Mouse (Mus musculus) neural tube, embryonic 14.5 days (tissue): Measurements from ENCODE around the gene Tenm3. TPM values are rescaled to one million over a fixed set of nuclear protein-coding genes. Genes with fewer than 3 reads are reported as not detected.

Source experiments
- ATAC-seq: fragments of 200-750 bp; cut with Nextera tagmentation; 2 replicates; pipeline ENCODE4 v1.8.0; 2017; ENCODE audit warnings: low read depth, mild to moderate bottlenecking, moderate TSS enrichment, moderate library complexity
- H3K27ac ChIP-seq: fragments of 300-500 bp; sonication (generic); 2 replicates; pipeline ENCODE4 v1.5.1; 2014; ENCODE audit warnings: low read depth, mild to moderate bottlenecking, control low read depth, low read length, moderate library complexity, mixed read lengths
- H3K27me3 ChIP-seq: fragments of 300-500 bp; sonication (generic); 2 replicates; pipeline ENCODE4 v1.6.1; 2014; ENCODE audit warnings: low read length; ENCODE audit not compliant: control insufficient read depth, insufficient read depth
- H3K36me3 ChIP-seq: fragments of 300-500 bp; sonication (generic); 2 replicates; pipeline ENCODE4 v1.6.1; 2014; ENCODE audit warnings: low read length, mixed read lengths; ENCODE audit not compliant: control insufficient read depth, insufficient read depth
- H3K4me1 ChIP-seq: fragments of 300-500 bp; sonication (generic); 2 replicates; pipeline ENCODE4 v1.6.1; 2014; ENCODE audit warnings: low read length; ENCODE audit not compliant: control insufficient read depth, insufficient read depth
- H3K4me2 ChIP-seq: fragments of 300-500 bp; sonication (generic); 2 replicates; pipeline ENCODE4 v1.6.1; 2014; ENCODE audit warnings: mild to moderate bottlenecking, low read depth, low read length, control low read depth
- H3K4me3 ChIP-seq: fragments of 300-500 bp; sonication (generic); 2 replicates; pipeline ENCODE4 v1.5.1; 2014; ENCODE audit warnings: low read depth, low read length, control low read depth, mixed read lengths
- H3K9ac ChIP-seq: fragments of 300-500 bp; sonication (generic); replicated peaks from 2 replicates; pipeline ENCODE4 v1.6.1; 2014; ENCODE audit warnings: low read depth, mild to moderate bottlenecking, control low read depth, low read length, mixed read lengths
- H3K9me3 ChIP-seq: fragments of 300-500 bp; sonication (generic); 2 replicates; pipeline ENCODE4 v1.6.1; 2016; ENCODE audit warnings: low read length; ENCODE audit not compliant: control insufficient read depth
- WGBS: fragments of 180-500 bp; shearing (Covaris S2); extraction: QIAGEN DNeasy Blood & Tissue Kit; methylation state at CpG from one replicate; pipeline ENCODE4 v1.1.7; 2014; 5-methylcytosine and 5-hydroxymethylcytosine counted together
- polyA plus RNA-seq: library from polyadenylated mRNA; unstranded; fragments of >200 nt; fragmentation: Nextera tagmentation; extraction: Ambion mirVana; gene quantifications from 2 replicates; pipeline ENCODE4 v1.2.1, GENCODE M21; 2014

The Tenm3 gene
- polyA plus RNA-seq, 1 experiment from 2014 or later, result 68.9 TPM

DNA sequence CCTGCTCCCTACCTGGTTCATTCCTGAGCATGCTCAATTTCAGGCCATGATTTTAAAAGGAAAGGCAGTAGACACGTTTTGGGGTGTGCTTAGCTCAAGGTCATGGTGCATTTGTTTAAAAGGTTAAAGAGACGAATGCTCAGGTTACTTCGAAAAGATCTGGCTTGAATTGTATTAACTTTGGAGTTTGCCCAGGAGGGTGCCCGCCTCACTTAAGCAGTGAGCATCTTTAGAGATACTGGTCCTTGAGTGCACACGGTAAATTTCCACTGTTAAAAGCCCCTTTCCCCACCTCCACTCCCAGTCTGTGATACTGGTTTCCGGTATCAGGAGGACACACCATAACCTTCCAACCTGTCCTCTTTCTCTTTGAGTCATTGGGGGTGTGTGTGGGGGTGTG is 629.4 kb downstream of the Tenm3 start:
- H3K4me2 ChIP-seq, result no peak overlapping the region
- H3K27me3 ChIP-seq, result no peaks in the 10 kb centered on the region
- H3K27ac ChIP-seq, result no peak overlapping the region
- H3K9ac ChIP-seq, result no peak overlapping the region
- H3K4me3 ChIP-seq, result no peak overlapping the region
- H3K9me3 ChIP-seq, result no peaks in the 10 kb centered on the region
- H3K4me1 ChIP-seq, result no peaks in the 10 kb centered on the region
- 78% methylated on average over 6 of the region's 6 CpGs for WGBS
- no peaks in the 10 kb centered on the region for H3K36me3 ChIP-seq
- no peak for ATAC-seq

DNA sequence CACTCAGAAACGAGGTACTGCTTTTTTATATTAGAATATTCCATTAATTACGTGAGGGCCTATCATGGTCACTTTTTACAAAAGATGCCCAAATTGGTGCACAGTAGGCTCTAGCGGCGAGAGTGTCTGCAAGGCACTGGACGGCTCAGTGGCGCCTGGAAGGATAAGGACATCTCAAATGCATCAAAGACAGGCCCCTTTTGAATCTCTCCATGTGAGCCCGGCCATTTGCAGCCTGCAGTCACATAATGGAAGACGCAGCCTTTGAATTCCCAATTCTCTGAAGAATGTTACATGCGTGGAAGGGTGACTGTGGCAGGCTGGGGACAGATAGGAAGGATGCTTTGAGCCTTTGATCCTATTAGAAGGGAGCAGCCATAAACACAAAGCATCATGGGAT is 631.8 kb downstream of the Tenm3 start:
- H3K4me1 ChIP-seq, result no peaks in the 10 kb centered on the region
- H3K27me3 ChIP-seq, result no peaks in the 10 kb centered on the region
- H3K4me2 ChIP-seq, result no peak overlapping the region
- no peaks in the 10 kb centered on the region for H3K36me3 ChIP-seq
- no peaks in the 10 kb centered on the region for H3K9me3 ChIP-seq
- no peak overlapping the region for H3K4me3 ChIP-seq
- H3K27ac ChIP-seq, result no peak overlapping the region
- WGBS, result 75% methylated on average over 9 of the region's 9 CpGs
- no peak for ATAC-seq
- H3K9ac ChIP-seq, result no peak overlapping the region

DNA sequence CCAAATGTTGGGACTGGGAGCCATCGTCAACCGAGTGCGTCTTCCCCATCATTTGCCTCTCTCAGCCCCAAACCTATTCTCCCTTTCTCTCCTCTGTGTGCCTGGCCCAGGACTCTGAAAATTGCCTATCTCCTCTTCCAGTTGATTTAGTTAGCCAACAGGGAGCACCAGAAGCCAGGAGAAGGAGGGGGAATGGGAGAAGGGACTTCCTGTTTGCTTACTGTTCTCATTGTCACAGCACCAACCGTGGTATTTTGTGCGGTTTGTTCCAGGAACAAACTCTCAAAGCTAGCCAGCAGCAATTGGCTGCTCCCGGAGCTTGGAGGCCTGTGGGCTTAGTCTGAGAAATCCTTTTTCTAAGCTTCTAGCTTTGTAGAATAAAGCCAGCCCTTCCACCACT is 636.2 kb downstream of the Tenm3 start:
- no peak overlapping the region for H3K4me3 ChIP-seq
- H3K4me1 ChIP-seq, result peaks cover 11% of the 10 kb centered on the region; the same call in 1 of the 2 replicates
- no peak overlapping the region for H3K4me2 ChIP-seq
- no peak overlapping the region for H3K9ac ChIP-seq
- no peaks in the 10 kb centered on the region for H3K27me3 ChIP-seq
- ATAC-seq, result no peak
- H3K9me3 ChIP-seq, result no peaks in the 10 kb centered on the region
- no peak overlapping the region for H3K27ac ChIP-seq
- WGBS, result 80% methylated on average over 6 of the region's 6 CpGs
- no peaks in the 10 kb centered on the region for H3K36me3 ChIP-seq

- H3K4me2 ChIP-seq, result no peak overlapping the region
- 60% methylated on average over 8 of the region's 8 CpGs for WGBS
- no peaks in the 10 kb centered on the region for H3K9me3 ChIP-seq
- no peaks in the 10 kb centered on the region for H3K36me3 ChIP-seq
- H3K4me1 ChIP-seq, result peaks cover 11% of the 10 kb centered on the region; the same call in 1 of the 2 replicates
- H3K27me3 ChIP-seq, result no peaks in the 10 kb centered on the region
- H3K27ac ChIP-seq, result no peak overlapping the region
- no peak overlapping the region for H3K9ac ChIP-seq
- no peak overlapping the region for H3K4me3 ChIP-seq
- ATAC-seq, result no peak
These were observed 636.8 kb downstream of the Tenm3 start for GRCm38 (mm10) chr8:48206922-48207321.

DNA sequence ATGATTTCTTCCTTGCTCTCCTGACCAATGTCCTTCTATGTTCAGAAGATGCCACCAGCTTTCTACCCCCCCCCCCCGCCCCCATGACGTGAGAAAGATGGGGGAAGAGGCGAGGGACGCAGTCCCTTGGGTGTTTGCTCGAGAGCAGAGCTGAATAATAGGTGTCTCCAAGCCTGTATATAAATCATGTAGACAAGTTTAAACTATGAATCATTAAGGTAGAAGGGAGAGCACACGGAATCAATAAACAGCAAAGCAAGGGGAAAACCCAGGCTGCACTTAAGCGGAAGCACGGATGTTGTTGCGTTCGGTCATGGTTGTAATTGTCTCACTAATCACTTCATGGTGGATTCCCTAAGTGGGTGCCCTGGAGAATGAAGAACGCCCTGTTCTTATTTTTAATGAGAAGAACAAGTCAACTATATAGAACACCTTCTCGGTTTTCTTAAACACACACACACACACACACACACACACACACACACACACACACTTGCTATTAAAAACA is 638.9 kb downstream of the Tenm3 start:
- ATAC-seq, result no peak
- Histone ChIP-seq H3K4me1 (peaks cover 11% of the 10 kb centered on the region; the same call in 1 of the 2 replicates), H3K9ac (no peak overlapping the region), H3K9me3 (no peaks in the 10 kb centered on the region), H3K36me3 (no peaks in the 10 kb centered on the region), H3K27me3 (no peaks in the 10 kb centered on the region), H3K27ac (no peak overlapping the region), H3K4me3 (no peak overlapping the region), H3K4me2 (no peak overlapping the region)
- WGBS, result 28% methylated on average over 12 of the region's 12 CpGs

DNA sequence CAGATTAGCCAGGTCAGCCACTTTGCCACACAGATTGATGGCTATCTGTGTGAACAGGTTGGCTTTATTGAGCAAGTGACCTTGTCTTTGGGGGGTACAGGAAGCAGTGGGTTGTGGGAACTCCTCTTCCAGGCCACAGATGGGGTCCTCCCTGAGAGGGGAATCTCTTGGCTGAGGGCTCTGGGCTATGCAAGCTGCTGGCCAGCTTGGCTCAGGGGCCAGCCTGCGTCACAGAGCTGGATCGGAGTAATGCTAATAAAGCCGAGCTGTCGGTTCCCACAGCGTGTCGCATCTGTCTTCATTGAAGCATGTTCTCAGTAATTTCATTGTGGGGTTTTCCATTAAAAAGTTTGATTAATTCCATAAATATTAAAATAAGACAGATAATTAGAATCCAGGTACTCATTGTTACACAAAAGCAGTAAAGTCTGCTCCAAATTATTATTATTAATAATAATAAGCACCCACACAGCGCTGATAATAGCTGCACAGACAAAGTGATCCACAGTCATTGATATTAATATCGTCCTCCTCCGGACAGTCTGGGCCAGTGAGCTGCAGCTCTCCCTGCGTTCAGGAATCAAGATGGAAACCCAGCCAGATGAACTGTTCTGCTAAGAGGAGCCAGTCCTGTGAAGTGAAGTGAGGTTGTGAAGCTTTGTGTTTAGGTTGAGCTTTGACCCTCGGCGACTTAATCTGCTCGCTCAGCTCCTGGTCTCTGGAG is 639.5 kb downstream of the Tenm3 start:
- WGBS, result 38% methylated on average over 13 of the region's 13 CpGs
- Histone ChIP-seq H3K9me3 (no peaks in the 10 kb centered on the region), H3K4me2 (no peak overlapping the region), H3K27me3 (no peaks in the 10 kb centered on the region), H3K27ac (no peak overlapping the region), H3K4me3 (no peak overlapping the region), H3K4me1 (peaks cover 11% of the 10 kb centered on the region; the same call in 1 of the 2 replicates), H3K36me3 (no peaks in the 10 kb centered on the region), H3K9ac (no peak overlapping the region)
- peak; percentile 80; the same call in 1 of the 2 replicates for ATAC-seq

GRCm38 (mm10) chr8:48203611-48204010 is 640.1 kb downstream of the Tenm3 start:
- no peak for ATAC-seq
- H3K9me3 ChIP-seq, result no peaks in the 10 kb centered on the region
- H3K4me2 ChIP-seq, result no peak overlapping the region
- whole genome bisulfite sequencing, result 68% methylated on average over 9 of the region's 9 CpGs
- peaks cover 11% of the 10 kb centered on the region; the same call in 1 of the 2 replicates for H3K4me1 ChIP-seq
- no peak overlapping the region for H3K4me3 ChIP-seq
- no peaks in the 10 kb centered on the region for H3K36me3 ChIP-seq
- no peak overlapping the region for H3K9ac ChIP-seq
- H3K27ac ChIP-seq, result no peak overlapping the region
- no peaks in the 10 kb centered on the region for H3K27me3 ChIP-seq

DNA sequence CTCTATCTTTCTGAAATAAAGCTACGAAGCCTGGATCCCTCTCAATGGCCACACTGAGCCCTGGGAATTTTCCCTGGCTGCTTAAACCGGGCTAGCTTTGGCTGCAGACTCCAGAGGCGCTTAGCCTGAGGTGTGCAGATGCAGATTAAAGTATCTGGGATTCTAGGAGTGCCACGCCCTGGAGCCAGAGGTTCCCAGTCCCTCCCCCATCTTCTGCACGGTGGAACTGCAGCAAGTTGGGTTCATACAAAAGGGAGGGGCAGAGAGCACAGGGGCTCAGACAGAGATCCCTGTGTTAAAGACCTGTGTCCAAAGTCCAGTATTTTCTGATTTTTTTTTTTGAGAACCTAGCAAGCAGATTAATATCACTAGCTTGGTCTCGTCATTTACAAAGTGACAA is 640.6 kb downstream of the Tenm3 start:
- H3K4me2 ChIP-seq, result no peak overlapping the region
- H3K27ac ChIP-seq, result no peak overlapping the region
- no peaks in the 10 kb centered on the region for H3K27me3 ChIP-seq
- no peak overlapping the region for H3K9ac ChIP-seq
- H3K4me1 ChIP-seq, result peaks cover 11% of the 10 kb centered on the region; the same call in 1 of the 2 replicates
- H3K4me3 ChIP-seq, result no peak overlapping the region
- H3K9me3 ChIP-seq, result no peaks in the 10 kb centered on the region
- no peaks in the 10 kb centered on the region for H3K36me3 ChIP-seq
- 60% methylated on average over 6 of the region's 6 CpGs for WGBS
- ATAC-seq, result no peak

GRCm38 (mm10) chr8:48202632-48203031 is 641.1 kb downstream of the Tenm3 start:
- Histone ChIP-seq H3K36me3 (no peaks in the 10 kb centered on the region), H3K27me3 (no peaks in the 10 kb centered on the region), H3K9me3 (no peaks in the 10 kb centered on the region), H3K4me2 (no peak overlapping the region), H3K27ac (no peak overlapping the region), H3K9ac (no peak overlapping the region), H3K4me3 (no peak overlapping the region), H3K4me1 (peaks cover 11% of the 10 kb centered on the region; the same call in 1 of the 2 replicates)
- WGBS, result 57% methylated on average over 3 of the region's 3 CpGs
- ATAC-seq, result no peak
